Mouse (Mus musculus) CD8-positive naive resting alpha-beta T cell, adult 2 months (primary cell): ENCODE measurements around the gene Olfr1395.
"Not testable (repeated sequence)": the region's sequence is repeated elsewhere in the genome, so short reads cannot be mapped to it uniquely, and the experiment has no call there.

ENCODE experiments used
- DNase-seq, 2 experiments: peaks; one replicate each; pipeline ENCODE4 v3.0.0; 2022; ENCODE audit warnings: low read depth in 2 of 2, low spot score in 2 of 2

Gene Olfr1395

GRCm38 (mm10) chr11:49170576-49170975 lies 28.5 kb downstream of the Olfr1395 start:
- no peak for DNase-seq

- peak in 1 of 2 experiments; percentile 8 for DNase-seq
Measured at GRCm38 (mm10) chr11:49175345-49175744, 33.3 kb downstream of the Olfr1395 start.

GRCm38 (mm10) chr11:49176047-49176779 lies 34.1 kb downstream of the Olfr1395 start:
- DNase-seq = not testable (repeated sequence)

- DNase-seq = no peak
Measured at GRCm38 (mm10) chr11:49183172-49183571, 41.1 kb downstream of the Olfr1395 start.

- DNase-seq = no peak
Measured at GRCm38 (mm10) chr11:49186452-49186851, 44.4 kb downstream of the Olfr1395 start.

GRCm38 (mm10) chr11:49186955-49187488 lies 44.9 kb downstream of the Olfr1395 start, which contains the start of gene Btnl9:
Gene Btnl9, minus strand, starts transcription at chr11:49187159.
- no peak for DNase-seq

GRCm38 (mm10) chr11:49187701-49188100 lies 45.6 kb downstream of the Olfr1395 start:
- DNase-seq = no peak

- DNase-seq = peak; percentile 53 to 73
Measured at GRCm38 (mm10) chr11:49189737-49190136, 47.7 kb downstream of the Olfr1395 start.

- no peak for DNase-seq
Measured at GRCm38 (mm10) chr11:49191083-49191482, 49.0 kb downstream of the Olfr1395 start.

GRCm38 (mm10) chr11:49194771-49195170 lies 52.7 kb downstream of the Olfr1395 start:
- not testable (repeated sequence) for DNase-seq

- peak in 1 of 2 experiments; percentile 23 for DNase-seq
Measured at GRCm38 (mm10) chr11:49195819-49196322, 53.8 kb downstream of the Olfr1395 start.
